Mouse (Mus musculus): ENCODE measurements around the gene Bphl. TPM values are rescaled to one million over a fixed set of nuclear protein-coding genes. Genes with fewer than 3 reads are reported as not detected.

Bphl gene
- polyA plus RNA-seq (2016; fragmentation: Nextera tagmentation; extraction: Ambion mirVana): 46.1 and 46.2 TPM in 2 replicates

DNA sequence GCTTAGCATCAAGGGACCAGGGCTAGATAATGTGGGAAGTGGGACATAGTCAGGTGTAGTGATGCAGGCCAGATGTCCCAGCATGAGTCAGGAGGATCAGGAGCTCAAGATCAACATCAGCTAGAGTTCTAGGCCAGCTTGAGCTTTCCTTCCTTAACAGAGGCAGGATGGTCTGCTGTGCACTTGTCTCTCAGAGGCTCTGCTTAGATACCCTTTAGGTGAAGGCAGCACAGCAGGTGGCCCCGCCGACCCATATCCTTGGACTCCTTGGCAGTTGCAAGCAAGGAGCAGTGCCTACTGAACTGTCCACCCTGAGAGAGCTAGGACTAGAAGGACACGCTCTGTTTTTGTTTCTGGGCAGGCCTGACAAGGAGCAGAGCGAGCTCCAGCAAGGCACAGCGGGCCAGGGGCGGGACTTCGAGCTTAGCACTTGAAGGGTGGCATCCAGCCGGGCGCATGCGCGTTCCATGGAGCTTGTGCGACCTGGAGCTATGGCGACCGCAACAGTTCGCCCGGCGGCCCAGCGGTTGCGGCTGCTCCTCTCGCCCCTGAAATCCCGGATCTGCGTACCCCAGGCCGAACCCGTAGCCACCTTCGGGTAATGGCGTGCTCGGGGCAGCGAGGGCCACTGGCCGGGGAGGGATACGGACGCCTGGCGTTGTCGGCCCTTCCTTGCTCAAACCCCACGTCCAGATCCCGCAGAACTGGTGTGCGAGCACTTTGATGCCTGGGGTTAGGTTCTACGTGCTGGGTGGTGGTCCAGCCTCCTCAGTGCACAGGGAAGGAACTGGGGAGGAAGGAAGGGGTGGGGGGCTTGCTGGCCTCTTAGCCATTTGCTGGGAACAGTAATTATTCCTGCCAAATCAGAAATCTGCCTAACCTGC, at the start of gene Bphl:
TSS of gene Bphl (plus strand) at position 426 of the 884 bp plus-strand sequence.
- peak within 1 kb of the TSS; percentile 90 for H3K9ac ChIP-seq (replicated peaks)
- peak within 1 kb of the TSS; percentile 71 for H3K4me3 ChIP-seq (replicated peaks)
- peak; percentile 81 for ATAC-seq (ENCODE audit: insufficient number of reproducible peaks, insufficient read depth, low FRiP score, low TSS enrichment, low read depth)
- no peaks in the 10 kb centered on the region for H3K27me3 ChIP-seq
- WGBS: 1% methylated on average over 37 of the region's 37 CpGs
- peak within 1 kb of the TSS; percentile 72 for H3K4me2 ChIP-seq
- H3K4me1 ChIP-seq (replicated peaks): peaks cover 11% of the 10 kb centered on the region
- peaks cover 14% of the 10 kb centered on the region; the same call in 1 of the 2 replicates for H3K36me3 ChIP-seq
- H3K27ac ChIP-seq: peak within 1 kb of the TSS; percentile 86
- no peaks in the 10 kb centered on the region for H3K9me3 ChIP-seq

DNA sequence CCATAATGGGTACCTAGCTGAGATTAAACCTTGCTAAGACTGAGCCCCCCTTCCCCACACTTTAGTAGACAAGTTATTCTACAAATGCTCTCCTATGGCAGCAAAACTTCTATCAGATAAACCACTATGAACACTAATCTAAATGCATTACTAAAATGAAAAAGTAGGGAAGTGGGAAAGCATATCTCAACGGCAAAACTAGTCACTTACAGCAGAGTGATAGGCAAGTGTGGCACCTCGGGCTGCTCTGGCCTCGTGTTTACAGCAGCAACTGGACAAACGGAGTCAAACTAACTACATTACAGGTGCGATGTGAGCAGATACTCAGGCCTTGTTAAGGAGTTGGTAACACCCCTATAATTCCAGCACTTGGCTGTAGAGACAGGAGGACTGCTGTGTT, 47.8 kb upstream of the Bphl start:
- no peaks in the 10 kb centered on the region for H3K9me3 ChIP-seq
- H3K4me2 ChIP-seq: no peak overlapping the region
- H3K36me3 ChIP-seq: peaks cover 4% of the 10 kb centered on the region; the same call in 1 of the 2 replicates
- ATAC-seq (ENCODE audit: insufficient number of reproducible peaks, insufficient read depth, low FRiP score, low TSS enrichment, low read depth): no peak
- 80% methylated on average over 5 of the region's 5 CpGs for WGBS
- H3K9ac ChIP-seq (replicated peaks): no peak overlapping the region
- H3K27me3 ChIP-seq: no peaks in the 10 kb centered on the region
- no peak overlapping the region for H3K27ac ChIP-seq
- H3K4me3 ChIP-seq (replicated peaks): no peak overlapping the region
- H3K4me1 ChIP-seq (replicated peaks): no peaks in the 10 kb centered on the region

DNA sequence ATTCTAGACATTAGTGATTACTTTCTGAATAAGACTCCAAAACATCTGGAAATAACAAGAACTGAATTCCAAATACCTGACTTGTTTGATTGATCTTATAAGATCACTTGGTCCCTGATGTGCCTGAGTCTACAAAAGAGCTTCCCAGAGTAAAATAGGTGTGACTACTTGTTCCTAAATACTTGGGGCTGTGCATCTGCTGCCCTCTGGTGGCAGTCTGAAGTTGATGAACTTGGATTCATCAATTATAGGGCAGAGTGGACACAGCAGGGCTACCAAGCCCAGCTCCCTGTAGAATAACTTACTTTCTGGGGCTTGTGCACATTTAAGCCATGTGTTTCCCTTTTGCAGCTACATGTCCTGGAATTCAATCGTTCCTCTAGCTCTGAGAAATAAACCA, 42.2 kb upstream of the Bphl start:
- Histone ChIP-seq H3K4me2 (no peak overlapping the region), H3K9me3 (no peaks in the 10 kb centered on the region), H3K27ac (no peak overlapping the region), H3K4me3 (replicated peaks) (no peak overlapping the region), H3K27me3 (no peaks in the 10 kb centered on the region), H3K4me1 (replicated peaks) (no peaks in the 10 kb centered on the region), H3K9ac (replicated peaks) (no peak overlapping the region), H3K36me3 (no peaks in the 10 kb centered on the region)
- WGBS: 41% methylated on average over 1 of the region's 1 CpGs
- ATAC-seq (ENCODE audit: insufficient number of reproducible peaks, insufficient read depth, low FRiP score, low TSS enrichment, low read depth): no peak

DNA sequence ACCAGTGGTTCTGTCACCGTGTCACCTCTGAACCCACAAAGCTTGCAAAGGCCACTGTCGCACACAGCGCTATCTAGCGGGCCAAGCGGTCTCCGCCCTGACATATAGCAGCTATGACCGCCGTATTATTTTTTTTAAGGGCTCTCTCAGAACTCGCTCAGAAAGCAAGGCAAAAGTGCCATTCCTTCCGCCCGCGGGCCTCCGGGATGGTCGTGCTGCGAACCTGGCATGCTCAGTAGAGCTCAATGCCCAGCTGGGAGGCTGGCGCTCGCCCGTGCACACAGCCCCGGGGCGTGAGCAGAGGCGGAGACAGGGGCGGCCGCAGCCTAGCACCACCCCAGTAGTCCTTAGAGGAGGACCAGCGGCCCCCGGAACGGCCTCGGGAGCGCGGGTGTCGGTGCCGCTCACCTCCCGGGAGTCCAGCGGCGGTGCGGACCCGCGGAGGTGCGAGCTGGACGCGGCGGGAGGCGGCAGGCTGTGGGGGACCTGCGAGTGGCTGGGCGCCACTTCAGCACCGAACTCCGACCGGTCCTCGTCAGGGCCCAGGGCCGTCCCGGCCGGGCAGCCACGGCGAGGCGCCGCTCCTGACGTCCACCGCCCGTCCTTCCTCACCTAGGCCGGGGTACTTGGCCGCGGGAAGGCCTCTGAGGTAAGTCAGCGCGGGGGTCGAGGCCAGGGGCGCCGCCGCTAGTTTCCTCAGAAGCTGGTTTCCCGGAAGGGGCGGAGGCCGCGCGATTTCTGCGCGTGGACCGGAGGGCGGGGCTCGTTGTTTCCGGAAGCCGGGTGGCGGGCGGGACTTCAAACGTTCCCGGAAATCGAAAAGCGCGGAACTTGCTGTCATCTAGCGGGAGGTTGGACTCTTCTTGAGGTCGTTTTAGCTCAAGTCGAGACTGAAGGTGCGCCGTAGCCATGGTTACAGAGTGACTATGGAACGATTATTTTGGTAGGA, 35.1 kb upstream of the Bphl start, which contains the start of the genes Ripk1 and Serpinb6a:
TSS of gene Ripk1 (plus strand) at position 306 of the 949 bp plus-strand sequence.
TSS of gene Serpinb6a (minus strand) at position 737 of the 949 bp plus-strand sequence.
- Histone ChIP-seq H3K4me1 (replicated peaks) (peaks cover 5% of the 10 kb centered on the region; the same call in 1 of the 2 replicates), H3K9me3 (no peaks in the 10 kb centered on the region), H3K4me3 (replicated peaks) (peak within 1 kb of the TSS; percentile 97), H3K4me2 (peak within 1 kb of the TSS; percentile 81), H3K27ac (peak within 1 kb of the TSS; percentile 92), H3K36me3 (no peaks in the 10 kb centered on the region), H3K9ac (replicated peaks) (peak within 1 kb of the TSS; percentile 78), H3K27me3 (no peaks in the 10 kb centered on the region)
- under 1% methylated on average over 92 of the region's 92 CpGs for WGBS
- ATAC-seq (ENCODE audit: insufficient number of reproducible peaks, insufficient read depth, low FRiP score, low TSS enrichment, low read depth): peak; percentile 97

DNA sequence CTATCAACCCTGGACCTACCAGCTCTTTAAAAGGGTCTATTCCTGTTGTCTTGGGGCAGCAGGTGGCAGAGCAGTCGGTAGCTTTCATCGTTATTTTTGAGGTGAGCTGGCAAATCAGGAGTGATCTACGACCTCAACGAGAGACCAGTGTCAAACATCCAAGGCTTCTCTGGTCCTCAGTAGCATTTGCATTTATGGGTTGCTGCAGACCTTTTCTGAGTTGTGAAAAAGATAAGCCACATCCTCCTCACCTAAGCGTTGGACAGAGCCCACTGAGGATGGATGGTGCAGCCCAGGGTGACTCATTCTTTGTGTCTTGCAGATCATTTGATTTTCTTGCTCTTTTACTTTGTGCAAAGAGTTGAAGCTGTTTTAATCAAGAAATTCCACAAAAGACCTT, 34.3 kb upstream of the Bphl start:
- H3K9me3 ChIP-seq: no peaks in the 10 kb centered on the region
- H3K4me2 ChIP-seq: peak overlapping the region; percentile 81
- no peak overlapping the region for H3K27ac ChIP-seq
- H3K36me3 ChIP-seq: no peaks in the 10 kb centered on the region
- no peaks in the 10 kb centered on the region for H3K27me3 ChIP-seq
- no peak for ATAC-seq (ENCODE audit: insufficient number of reproducible peaks, insufficient read depth, low FRiP score, low TSS enrichment, low read depth)
- H3K4me1 ChIP-seq (replicated peaks): peaks cover 5% of the 10 kb centered on the region; the same call in 1 of the 2 replicates
- H3K9ac ChIP-seq (replicated peaks): peak overlapping the region; percentile 50
- WGBS: 8% methylated on average over 5 of the region's 5 CpGs
- H3K4me3 ChIP-seq (replicated peaks): peak overlapping the region; percentile 97

DNA sequence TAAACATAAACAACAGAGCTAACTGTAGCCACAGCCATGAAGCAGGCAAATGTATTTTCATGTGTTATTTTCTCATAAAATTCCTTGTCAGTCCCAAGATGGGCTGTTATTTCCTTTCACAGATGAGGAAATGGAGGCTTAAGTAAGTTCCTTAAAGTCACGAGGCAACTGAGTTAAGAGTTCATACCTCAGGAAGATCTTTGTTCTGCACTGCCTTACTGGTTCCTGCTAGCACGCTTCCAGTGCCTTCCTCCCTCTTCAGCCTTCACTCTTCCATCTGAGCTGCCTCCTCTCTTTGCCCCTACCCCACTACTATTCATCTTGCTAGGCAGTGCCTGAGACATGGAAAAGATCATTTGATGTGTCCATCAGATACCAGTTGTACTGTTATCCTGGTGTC, 30.2 kb upstream of the Bphl start:
- H3K4me3 ChIP-seq (replicated peaks): no peak overlapping the region
- H3K36me3 ChIP-seq: peaks cover 14% of the 10 kb centered on the region
- no peak for ATAC-seq (ENCODE audit: insufficient number of reproducible peaks, insufficient read depth, low FRiP score, low TSS enrichment, low read depth)
- no peak overlapping the region for H3K9ac ChIP-seq (replicated peaks)
- WGBS: 69% methylated on average over 2 of the region's 2 CpGs
- no peak overlapping the region for H3K4me2 ChIP-seq
- peaks cover 5% of the 10 kb centered on the region; the same call in 1 of the 2 replicates for H3K4me1 ChIP-seq (replicated peaks)
- no peaks in the 10 kb centered on the region for H3K9me3 ChIP-seq
- H3K27me3 ChIP-seq: no peaks in the 10 kb centered on the region
- H3K27ac ChIP-seq: no peak overlapping the region

DNA sequence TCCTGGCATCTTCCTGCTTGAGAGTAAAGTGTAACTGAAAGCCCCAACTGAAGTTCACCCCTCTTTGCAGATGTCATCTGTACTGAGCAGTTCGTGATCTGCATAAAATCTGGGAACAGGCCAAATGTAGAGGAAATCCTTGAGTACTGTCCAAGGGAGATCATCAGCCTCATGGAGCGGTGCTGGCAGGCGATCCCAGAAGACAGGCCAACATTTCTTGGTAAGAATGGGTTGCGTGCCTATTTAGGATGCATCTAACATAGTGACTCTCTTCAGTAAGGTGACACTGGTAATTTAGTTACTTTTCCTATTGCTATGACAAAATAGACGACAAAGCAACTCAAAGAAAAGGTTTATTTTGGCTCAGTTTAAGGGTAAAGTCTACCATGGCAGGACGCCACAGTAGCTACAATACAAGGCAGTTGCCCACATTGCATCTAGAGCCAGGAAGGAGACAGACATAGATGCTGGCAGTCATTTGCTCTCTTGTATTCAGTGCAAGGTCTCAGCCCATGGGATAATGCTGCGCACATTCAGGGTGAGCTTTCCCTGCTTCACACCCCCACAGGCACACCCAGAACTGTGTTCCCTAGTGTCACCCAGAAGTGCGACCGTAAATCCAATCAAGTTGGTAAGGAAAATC, 20.3 kb upstream of the Bphl start:
- Histone ChIP-seq H3K4me1 (replicated peaks) (no peaks in the 10 kb centered on the region), H3K27ac (no peak overlapping the region), H3K9ac (replicated peaks) (no peak overlapping the region), H3K27me3 (no peaks in the 10 kb centered on the region), H3K36me3 (peaks cover 75% of the 10 kb centered on the region), H3K4me2 (no peak overlapping the region), H3K9me3 (no peaks in the 10 kb centered on the region), H3K4me3 (replicated peaks) (no peak overlapping the region)
- ATAC-seq (ENCODE audit: insufficient number of reproducible peaks, insufficient read depth, low FRiP score, low TSS enrichment, low read depth): no peak
- 94% methylated on average over 9 of the region's 9 CpGs for WGBS

DNA sequence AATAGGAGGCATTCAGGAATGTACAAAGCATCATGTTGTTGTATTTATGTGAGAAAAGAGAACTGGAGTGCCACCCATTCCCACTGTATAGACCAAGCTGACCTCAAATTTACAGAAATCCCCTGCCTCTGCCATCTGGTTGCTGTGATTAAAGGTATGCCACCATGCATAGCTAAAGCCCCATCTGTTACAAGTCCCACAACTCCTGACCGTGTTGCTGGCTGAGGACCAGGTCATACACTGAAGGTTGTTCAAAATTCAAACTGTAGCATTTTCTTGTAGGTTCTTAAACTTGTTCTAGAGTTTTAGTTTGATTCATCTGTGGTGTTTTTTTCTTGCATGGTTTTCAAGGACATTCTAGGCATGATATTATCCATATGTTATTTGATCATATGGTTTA, 18.9 kb upstream of the Bphl start:
- no peak overlapping the region for H3K4me3 ChIP-seq (replicated peaks)
- H3K36me3 ChIP-seq: peaks cover 79% of the 10 kb centered on the region
- 85% methylated on average over 1 of the region's 1 CpGs for WGBS
- no peaks in the 10 kb centered on the region for H3K4me1 ChIP-seq (replicated peaks)
- no peaks in the 10 kb centered on the region for H3K27me3 ChIP-seq
- ATAC-seq (ENCODE audit: insufficient number of reproducible peaks, insufficient read depth, low FRiP score, low TSS enrichment, low read depth): no peak
- no peaks in the 10 kb centered on the region for H3K9me3 ChIP-seq
- H3K27ac ChIP-seq: no peak overlapping the region
- H3K4me2 ChIP-seq: no peak overlapping the region
- H3K9ac ChIP-seq (replicated peaks): no peak overlapping the region

DNA sequence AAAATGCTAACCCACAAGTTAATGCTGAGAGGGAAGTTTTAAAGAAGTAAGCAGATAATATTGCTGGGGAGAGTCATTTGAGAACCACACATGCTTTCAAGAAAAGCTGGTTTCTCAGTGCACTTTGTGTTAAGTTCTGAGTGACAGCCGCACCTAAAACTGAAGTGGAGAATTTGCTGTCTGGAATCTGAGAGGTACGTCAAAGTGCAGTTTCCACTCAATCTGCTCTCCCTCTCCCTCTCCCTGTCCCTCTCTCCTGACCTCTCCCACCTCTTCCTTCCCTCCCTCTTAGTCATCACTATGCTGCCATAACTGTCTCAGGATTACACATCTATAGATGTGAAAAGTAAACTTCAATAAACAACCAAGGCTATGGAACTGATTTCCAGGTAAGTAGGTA, 15.4 kb upstream of the Bphl start:
- Histone ChIP-seq H3K4me3 (replicated peaks) (no peak overlapping the region), H3K4me1 (replicated peaks) (no peaks in the 10 kb centered on the region), H3K4me2 (no peak overlapping the region), H3K27me3 (no peaks in the 10 kb centered on the region), H3K9me3 (no peaks in the 10 kb centered on the region), H3K27ac (no peak overlapping the region), H3K9ac (replicated peaks) (no peak overlapping the region), H3K36me3 (peaks cover 55% of the 10 kb centered on the region)
- no peak for ATAC-seq (ENCODE audit: insufficient number of reproducible peaks, insufficient read depth, low FRiP score, low TSS enrichment, low read depth)
- WGBS: 93% methylated on average over 2 of the region's 2 CpGs

DNA sequence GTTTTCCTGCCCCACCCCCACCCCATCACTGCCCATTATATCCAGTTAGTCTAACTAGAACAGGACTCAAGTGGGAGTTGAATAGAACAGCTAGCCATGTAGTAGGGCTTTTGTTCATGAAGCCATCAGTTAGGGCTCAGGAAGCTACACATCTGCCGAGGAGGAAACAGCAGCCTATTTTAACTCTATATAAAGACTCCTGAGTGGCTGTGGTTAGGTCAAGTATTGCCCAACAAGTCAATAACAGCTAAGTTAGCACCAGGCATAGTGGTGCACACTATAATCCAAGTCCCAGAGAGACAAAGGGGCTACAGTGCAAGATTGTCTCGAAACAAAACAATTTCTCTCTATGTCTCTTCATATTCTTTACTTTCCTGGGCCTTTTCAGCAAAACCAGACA, 5.4 kb upstream of the Bphl start:
- peaks cover 52% of the 10 kb centered on the region for H3K36me3 ChIP-seq
- ATAC-seq (ENCODE audit: insufficient number of reproducible peaks, insufficient read depth, low FRiP score, low TSS enrichment, low read depth): no peak
- peaks cover under 1% of the 10 kb centered on the region; the same call in 1 of the 2 replicates for H3K4me1 ChIP-seq (replicated peaks)
- H3K27ac ChIP-seq: no peak overlapping the region
- H3K4me3 ChIP-seq (replicated peaks): no peak overlapping the region
- no peak overlapping the region for H3K9ac ChIP-seq (replicated peaks)
- no peaks in the 10 kb centered on the region for H3K27me3 ChIP-seq
- 93% methylated on average over 2 of the region's 2 CpGs for WGBS
- no peaks in the 10 kb centered on the region for H3K9me3 ChIP-seq
- no peak overlapping the region for H3K4me2 ChIP-seq

Measured in limb, embryonic 12.5 days (tissue).